Comparison of ENCODE assay signal across 19 mouse cellular contexts in the genomic region with DNA sequence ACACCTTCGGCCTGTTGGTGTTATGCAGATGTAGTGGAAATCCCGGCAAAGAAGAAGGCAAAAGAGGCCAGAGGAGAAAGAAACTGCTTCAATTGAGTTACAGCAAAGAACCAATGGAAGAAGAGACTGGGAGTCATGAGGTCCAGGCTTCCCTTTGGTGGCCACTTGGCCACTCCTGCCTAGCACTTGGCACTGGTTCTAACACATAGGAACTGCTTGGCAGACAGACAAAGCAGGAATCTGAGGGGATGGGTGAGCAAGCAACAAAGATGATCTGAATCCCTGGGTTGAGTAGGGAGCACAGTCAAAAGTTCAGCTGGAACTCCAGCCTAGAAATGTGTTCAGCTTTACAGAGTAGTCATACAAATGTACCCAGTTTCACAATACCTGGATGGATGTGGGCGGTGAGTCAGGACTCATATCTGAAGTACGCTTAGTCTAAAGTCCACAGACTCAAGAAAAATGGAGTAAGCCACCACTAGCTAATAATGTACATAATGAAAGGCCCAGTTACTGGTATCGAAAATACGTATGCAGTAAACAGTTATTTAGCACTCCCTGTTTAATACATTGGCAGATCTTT.
DNase-seq lines count a peak whose midpoint lies in the region; ATAC-seq and TF ChIP-seq lines count a peak whose summit lies in the region.
"Had no signal": no experiment of that assay in that cellular context is flagged by ENCODE, and none has a peak within 500 bp of the region (broad histone marks: within the 10 kb centered on the region; RNA-seq: fewer than 3 reads in every experiment).

No protein-coding gene starts in this region.

- H3K27ac ChIP-seq in forebrain, embryonic 16.5 days (ENCODE audit: low read length), result peak overlapping the region; percentile 31; the same call in 1 of the 2 replicates
- no peak overlapping the region for H3K27ac ChIP-seq in forebrain, embryonic 12.5 days
- no peak overlapping the region for H3K27ac ChIP-seq in lung, postnatal 0 days (ENCODE audit: low read length)
- no peak overlapping the region for H3K27ac ChIP-seq in intestine, embryonic 15.5 days
- H3K27ac ChIP-seq: embryonic facial prominence, embryonic 12.5 days; hindbrain, embryonic 15.5 days; liver, embryonic 12.5 days; midbrain, embryonic 10.5 days; neural tube, embryonic 13.5 days had no signal

- TF ChIP-seq CTCF in lung, postnatal 0 days (IDR thresholded peaks at IDR 0.05), result no peak

- H3K27me3 ChIP-seq in forebrain, embryonic 16.5 days (replicated peaks; ENCODE audit: control insufficient read depth, insufficient read depth, low read length), result no peaks in the 10 kb centered on the region
- H3K27me3 ChIP-seq in forebrain, embryonic 12.5 days, result no peaks in the 10 kb centered on the region
- H3K27me3 ChIP-seq in lung, postnatal 0 days (replicated peaks; ENCODE audit: insufficient read depth, low read length), result no peaks in the 10 kb centered on the region
- H3K27me3 ChIP-seq in intestine, embryonic 15.5 days (replicated peaks), result no peaks in the 10 kb centered on the region
- H3K27me3 ChIP-seq: embryonic facial prominence, embryonic 12.5 days; heart, embryonic 12.5 days; hindbrain, embryonic 15.5 days; liver, embryonic 12.5 days; neural tube, embryonic 13.5 days had no signal

- no peak overlapping the region for H3K4me2 ChIP-seq in forebrain, embryonic 16.5 days (ENCODE audit: low read length)
- H3K4me2 ChIP-seq in forebrain, embryonic 12.5 days, result no peak overlapping the region
- no peak overlapping the region for H3K4me2 ChIP-seq in lung, postnatal 0 days (replicated peaks; ENCODE audit: low read depth, low read length)
- H3K4me2 ChIP-seq in intestine, embryonic 15.5 days (replicated peaks), result no peak overlapping the region
- H3K4me2 ChIP-seq: embryonic facial prominence, embryonic 12.5 days; heart, embryonic 12.5 days; hindbrain, embryonic 15.5 days; liver, embryonic 12.5 days; neural tube, embryonic 13.5 days had no signal

- 91% methylated on average over 6 of the region's 6 CpGs for WGBS in forebrain, embryonic 16.5 days
- 92% methylated on average over 6 of the region's 6 CpGs for WGBS in forebrain, embryonic 12.5 days
- WGBS in lung, postnatal 0 days, result 83% methylated on average over 6 of the region's 6 CpGs
- WGBS in intestine, embryonic 15.5 days, result 85% methylated on average over 6 of the region's 6 CpGs

- ATAC-seq in forebrain, embryonic 16.5 days, result no peak
- no peak for ATAC-seq in forebrain, embryonic 12.5 days (ENCODE audit: low FRiP score)
- peak; percentile 48; the same call in 1 of the 2 replicates for ATAC-seq in lung, postnatal 0 days
- ATAC-seq in intestine, embryonic 15.5 days, result peak; percentile 55
- no peak for ATAC-seq in CD4-positive, CD25-positive, alpha-beta regulatory T cell, adult 4 months
- ATAC-seq: liver, embryonic 12.5 days had no signal

- no peaks in the 10 kb centered on the region; the same call in 1 of the 2 replicates for H3K4me1 ChIP-seq in forebrain, embryonic 16.5 days (replicated peaks; ENCODE audit: control insufficient read depth, insufficient read depth, low read length)
- H3K4me1 ChIP-seq in forebrain, embryonic 12.5 days, result 0 out of 2 replicates have a peak, but pooled peaks cover 2% of the 10 kb centered on the region
- H3K4me1 ChIP-seq in lung, postnatal 0 days (ENCODE audit: insufficient read depth, low read depth, low read length), result no peaks in the 10 kb centered on the region
- no peaks in the 10 kb centered on the region for H3K4me1 ChIP-seq in intestine, embryonic 15.5 days (replicated peaks)
- H3K4me1 ChIP-seq: embryonic facial prominence, embryonic 12.5 days; heart, embryonic 12.5 days; liver, embryonic 12.5 days; midbrain, embryonic 10.5 days had no signal

- no peak for TF ChIP-seq EP300 in lung, postnatal 0 days (IDR thresholded peaks at IDR 0.05)

- H3K4me3 ChIP-seq in forebrain, embryonic 16.5 days (replicated peaks; ENCODE audit: low read length), result no peak overlapping the region
- no peak overlapping the region for H3K4me3 ChIP-seq in forebrain, embryonic 12.5 days (replicated peaks)
- no peak overlapping the region for H3K4me3 ChIP-seq in lung, postnatal 0 days (ENCODE audit: low read depth, low read length)
- H3K4me3 ChIP-seq in intestine, embryonic 15.5 days (replicated peaks), result no peak overlapping the region
- H3K4me3 ChIP-seq: embryonic facial prominence, embryonic 12.5 days; heart, embryonic 12.5 days; hindbrain, embryonic 15.5 days; liver, embryonic 12.5 days; midbrain, embryonic 10.5 days; neural tube, embryonic 13.5 days had no signal

- no peaks in the 10 kb centered on the region for H3K36me3 ChIP-seq in forebrain, embryonic 16.5 days (ENCODE audit: control insufficient read depth, insufficient read depth)
- H3K36me3 ChIP-seq in forebrain, embryonic 12.5 days (replicated peaks), result no peaks in the 10 kb centered on the region
- no peaks in the 10 kb centered on the region for H3K36me3 ChIP-seq in lung, postnatal 0 days (ENCODE audit: insufficient read depth, low read length)
- no peaks in the 10 kb centered on the region for H3K36me3 ChIP-seq in intestine, embryonic 15.5 days
- H3K36me3 ChIP-seq: embryonic facial prominence, embryonic 12.5 days; heart, embryonic 12.5 days; hindbrain, embryonic 15.5 days; liver, embryonic 12.5 days; midbrain, embryonic 10.5 days; neural tube, embryonic 13.5 days had no signal

- H3K9ac ChIP-seq in forebrain, embryonic 16.5 days (replicated peaks; ENCODE audit: low read depth, low read length), result no peak overlapping the region
- H3K9ac ChIP-seq in forebrain, embryonic 12.5 days, result no peak overlapping the region
- no peak overlapping the region for H3K9ac ChIP-seq in lung, postnatal 0 days (replicated peaks; ENCODE audit: low read depth)
- H3K9ac ChIP-seq in intestine, embryonic 15.5 days, result no peak overlapping the region
- H3K9ac ChIP-seq: embryonic facial prominence, embryonic 12.5 days; heart, embryonic 12.5 days; hindbrain, embryonic 15.5 days; liver, embryonic 12.5 days; neural tube, embryonic 13.5 days had no signal

- no peaks in the 10 kb centered on the region for H3K9me3 ChIP-seq in forebrain, embryonic 16.5 days (ENCODE audit: control insufficient read depth, low read length)
- H3K9me3 ChIP-seq in forebrain, embryonic 12.5 days, result no peaks in the 10 kb centered on the region
- H3K9me3 ChIP-seq in lung, postnatal 0 days (ENCODE audit: low read length), result no peaks in the 10 kb centered on the region
- no peaks in the 10 kb centered on the region for H3K9me3 ChIP-seq in intestine, embryonic 15.5 days
- H3K9me3 ChIP-seq: embryonic facial prominence, embryonic 12.5 days; heart, embryonic 12.5 days; hindbrain, embryonic 15.5 days; liver, embryonic 12.5 days; midbrain, embryonic 10.5 days; neural tube, embryonic 13.5 days had no signal

- DNase-seq in lung, postnatal 0 days (ENCODE audit: low spot score), result peak; percentile 20
- DNase-seq in lung, postnatal 4 days, result no peak
- DNase-seq in cerebellum, adult 9-10 months, result peak; percentile 24
- no peak for DNase-seq in thymus, adult 18-20 months
- DNase-seq: adrenal gland, adult 8-10 months; gastrocnemius, postnatal 36 days; layer of hippocampus, postnatal 36 days; right cerebral cortex, postnatal 25 days; thymus, postnatal 36 days had no signal

Comparison
In these comparisons a context has a peak if more than half of its experiments do, and no peak if none do; other contexts are left out.
1. DNase-seq: peak in lung, postnatal 0 days (single experiment) and cerebellum, adult 9-10 months (single experiment); none in lung, postnatal 4 days (0 of 2) and thymus, adult 18-20 months (0 of 2).
2. ATAC-seq: peak in lung, postnatal 0 days (single experiment) and intestine, embryonic 15.5 days (single experiment); none in forebrain, embryonic 16.5 days (single experiment), forebrain, embryonic 12.5 days (single experiment) and CD4-positive, CD25-positive, alpha-beta regulatory T cell, adult 4 months (single experiment).